In genomic region chr2:179989098-179989497, GRCm38 (mm10) we compare ENCODE assay signal across 22 mouse cellular contexts.
"Had no signal": no experiment of that assay in that cellular context is flagged by ENCODE, and none has a peak within 500 bp of the region (broad histone marks: within the 10 kb centered on the region; RNA-seq: fewer than 3 reads in every experiment).

No protein-coding gene starts in this region.

- H3K36me3 ChIP-seq: heart, embryonic 13.5 days; heart, embryonic 15.5 days; hindbrain, embryonic 10.5 days; hindbrain, embryonic 12.5 days; intestine, embryonic 15.5 days; kidney, embryonic 15.5 days; limb, embryonic 13.5 days; limb, embryonic 15.5 days; liver, embryonic 12.5 days had no signal

- DNase-seq: gastrocnemius, postnatal 14 days; gastrocnemius, postnatal 36 days; heart, adult 18-20 months; heart, postnatal 14 days; heart, postnatal 36 days; kidney, adult 18-20 months; kidney, adult 8-10 months; kidney, postnatal 14 days; kidney, postnatal 36 days; left cerebral cortex, postnatal 4 days; lung, adult 18-20 months had no signal

- H3K9me3 ChIP-seq: heart, embryonic 13.5 days; heart, embryonic 15.5 days; hindbrain, embryonic 10.5 days; hindbrain, embryonic 12.5 days; intestine, embryonic 15.5 days; kidney, embryonic 15.5 days; limb, embryonic 13.5 days; limb, embryonic 15.5 days; liver, embryonic 12.5 days had no signal

- H3K27me3 ChIP-seq: heart, embryonic 15.5 days; hindbrain, embryonic 12.5 days; intestine, embryonic 15.5 days; kidney, embryonic 15.5 days; limb, embryonic 13.5 days; limb, embryonic 15.5 days; liver, embryonic 12.5 days had no signal

- H3K4me1 ChIP-seq: hindbrain, embryonic 12.5 days; intestine, embryonic 15.5 days; kidney, embryonic 15.5 days; liver, embryonic 12.5 days had no signal

- H3K4me3 ChIP-seq: heart, embryonic 13.5 days; heart, embryonic 15.5 days; hindbrain, embryonic 10.5 days; hindbrain, embryonic 12.5 days; intestine, embryonic 15.5 days; kidney, embryonic 15.5 days; layer of hippocampus, adult 2 months; left cerebral cortex, adult 2 months; limb, embryonic 13.5 days; limb, embryonic 15.5 days; liver, embryonic 12.5 days had no signal
